Comparison of ENCODE assay signal across 9 mouse cellular contexts in the genomic region with DNA sequence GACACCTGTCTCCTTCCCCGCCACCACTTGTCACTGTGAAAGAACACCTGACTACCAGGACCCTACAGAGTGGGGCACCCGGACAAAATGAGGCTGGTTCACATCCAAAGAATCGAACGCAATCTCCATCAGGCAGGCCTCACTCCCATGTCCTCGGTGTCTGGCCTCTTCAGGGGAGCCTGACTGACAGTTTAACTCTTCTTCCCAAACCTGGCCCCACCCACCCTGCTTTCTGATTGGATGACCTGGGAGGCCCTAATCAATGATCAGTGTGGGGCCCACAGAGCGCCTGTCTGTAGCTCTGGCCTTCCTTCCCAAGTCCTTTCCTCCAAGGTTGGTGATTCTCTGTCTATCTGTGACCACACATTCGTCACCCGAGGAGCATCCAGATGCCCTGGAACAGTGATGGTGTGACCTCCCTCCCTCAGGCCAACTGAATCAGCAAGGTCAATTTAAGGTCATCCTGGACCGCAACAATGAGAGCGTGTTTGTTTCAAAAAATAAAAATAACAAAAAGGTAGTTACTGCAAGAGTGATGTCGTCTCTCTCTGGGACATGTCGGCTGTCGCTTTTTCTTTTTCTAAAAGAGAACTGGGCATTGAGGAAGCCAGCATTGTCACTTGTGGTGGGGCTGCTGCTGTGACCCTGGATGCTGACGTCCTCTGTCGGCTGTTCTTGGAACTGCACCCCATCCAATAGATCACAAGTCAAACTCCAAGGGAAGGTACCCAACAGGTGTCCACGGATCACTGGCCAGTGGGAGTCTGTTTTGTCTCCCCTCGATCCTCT. TPM values are rescaled to one million over a fixed set of nuclear protein-coding genes. Genes with fewer than 3 reads are reported as not detected.
A peak's percentile ranks its signal among the peaks of the same experiment; 100 is the strongest.
DNase-seq lines count a peak whose midpoint lies in the region; ATAC-seq and TF ChIP-seq lines count a peak whose summit lies in the region.
"Had no signal": no experiment of that assay in that cellular context is flagged by ENCODE, and none has a peak within 500 bp of the region (broad histone marks: within the 10 kb centered on the region; RNA-seq: fewer than 3 reads in every experiment).

No protein-coding gene starts in this region.

- no peak for ATAC-seq in CD4-positive, CD25-positive, alpha-beta regulatory T cell, adult 4 months
- ATAC-seq in embryonic facial prominence, embryonic 12.5 days (ENCODE audit: insufficient number of reproducible peaks, insufficient read depth, low FRiP score, low TSS enrichment): 0 out of 2 replicates have a peak, but pooled peaks have one; percentile 1
- no peak for ATAC-seq in cerebellum, adult (ENCODE audit: insufficient number of reproducible peaks, low FRiP score, low TSS enrichment)

- peak; percentile 28 for DNase-seq in CD4-positive, CD25-positive, alpha-beta regulatory T cell, adult 2 months (ENCODE audit: low read depth, low spot score)
- no peak for DNase-seq in lung, adult 2 months
- DNase-seq in lung, postnatal 4 days: no peak
- DNase-seq in naive thymus-derived CD4-positive, alpha-beta T cell, adult 2 months (ENCODE audit: low read depth): peak; percentile 18
- no peak for DNase-seq in right cerebral cortex, postnatal 36 days (ENCODE audit: low spot score in 2 of 2)
- DNase-seq: layer of hippocampus, postnatal 36 days had no signal

- peak; percentile 33 for TF ChIP-seq CTCF in lung, adult 2 months (IDR thresholded peaks at IDR 0.05; ENCODE audit: insufficient read depth, low read length)

- no peaks in the 10 kb centered on the region for H3K36me3 ChIP-seq in embryonic facial prominence, embryonic 12.5 days

- no peak for TF ChIP-seq POLR2A in lung, adult 2 months (IDR thresholded peaks at IDR 0.05; ENCODE audit: borderline replicate concordance, extremely low read depth, low read depth, low read length)

- H3K27ac ChIP-seq in embryonic facial prominence, embryonic 12.5 days: no peak overlapping the region

- no peak overlapping the region for H3K4me2 ChIP-seq in embryonic facial prominence, embryonic 12.5 days (replicated peaks)

- H3K4me1 ChIP-seq in lung, adult 2 months (ENCODE audit: control insufficient read depth, insufficient read depth, low read length): peaks cover 3% of the 10 kb centered on the region; the same call in 1 of the 2 replicates
- peaks cover 27% of the 10 kb centered on the region for H3K4me1 ChIP-seq in embryonic facial prominence, embryonic 12.5 days

- no peak overlapping the region for H3K4me3 ChIP-seq in lung, adult 2 months (replicated peaks; ENCODE audit: extremely low read depth, low read depth, low read length)
- H3K4me3 ChIP-seq in embryonic facial prominence, embryonic 12.5 days: no peak overlapping the region

- H3K9ac ChIP-seq in embryonic facial prominence, embryonic 12.5 days: no peak overlapping the region

- 55% methylated on average over 17 of the region's 17 CpGs for WGBS in lung, adult 2 months
- WGBS in embryonic facial prominence, embryonic 12.5 days: 33% methylated on average over 17 of the region's 17 CpGs

- H3K9me3 ChIP-seq in embryonic facial prominence, embryonic 12.5 days: no peaks in the 10 kb centered on the region

- H3K27me3 ChIP-seq in embryonic facial prominence, embryonic 12.5 days: no peaks in the 10 kb centered on the region

RNA-seq across cellular contexts. Expression of a gene that starts 28.7 kb away (rescaled TPM):
- polyA plus RNA-seq in CD4-positive, CD25-positive, alpha-beta regulatory T cell, adult 4 months (2017; shearing (Covaris generic)): 100 to 1,000 TPM; 103 to 115 TPM
- polyA plus RNA-seq in lung, adult 2 months (2012; rRNA removed): 7.7 and 13.8 TPM in 2 replicates
- 119 and 135 TPM in 2 replicates for polyA plus RNA-seq in embryonic facial prominence, embryonic 12.5 days (2016; fragmentation: Nextera tagmentation; extraction: Ambion mirVana)

Comparison
In these comparisons a context has a peak if more than half of its experiments do, and no peak if none do; other contexts are left out.
1. DNase-seq: peak in CD4-positive, CD25-positive, alpha-beta regulatory T cell, adult 2 months (single experiment) and naive thymus-derived CD4-positive, alpha-beta T cell, adult 2 months (single experiment); none in lung, adult 2 months (single experiment), lung, postnatal 4 days (0 of 2) and right cerebral cortex, postnatal 36 days (0 of 2).